Mouse (Mus musculus): ENCODE data around the gene Rap2a.

Rap2a gene

GRCm38 (mm10) chr14:120543846-120544245, 65.6 kb downstream of the Rap2a start:
- no peak for DNase-seq

- DNase-seq: peak; percentile 16
These were observed 66.3 kb downstream of the Rap2a start for GRCm38 (mm10) chr14:120544495-120544894.

GRCm38 (mm10) chr14:120544946-120545345, 66.7 kb downstream of the Rap2a start:
- DNase-seq: no peak
